Mouse (Mus musculus): Measurements from ENCODE around the gene Mfrp. TPM values are rescaled to one million over a fixed set of nuclear protein-coding genes. Genes with fewer than 3 reads are reported as not detected.
A peak's percentile ranks its signal among the peaks of the same experiment; 100 is the strongest.

Gene Mfrp
- polyA plus RNA-seq, 1 experiment from 2014 or later = not detected

GRCm38 (mm10) chr9:44144718-44145060 is 43.2 kb downstream of the Mfrp start:
- Histone ChIP-seq H3K4me1 (replicated peaks) (peaks cover 36% of the 10 kb centered on the region), H3K4me2 (no peak overlapping the region), H3K27me3 (replicated peaks) (no peaks in the 10 kb centered on the region), H3K36me3 (peaks cover 70% of the 10 kb centered on the region), H3K27ac (ENCODE audit: poor library complexity, severe bottlenecking) (0 out of 2 replicates have a peak overlapping the region, but pooled peaks have one; percentile 57), H3K9me3 (replicated peaks) (no peaks in the 10 kb centered on the region), H3K9ac (no peak overlapping the region), H3K4me3 (no peak overlapping the region)
- no peak for ATAC-seq (ENCODE audit: insufficient number of reproducible peaks, low FRiP score)

GRCm38 (mm10) chr9:44147290-44147689 is 45.8 kb downstream of the Mfrp start:
- peaks cover 69% of the 10 kb centered on the region for H3K36me3 ChIP-seq

More at GRCm38 (mm10) chr9:44147290-44147689, 45.8 kb downstream of the Mfrp start:
- Histone ChIP-seq H3K27ac (ENCODE audit: poor library complexity, severe bottlenecking) (no peak overlapping the region), H3K9ac (no peak overlapping the region), H3K27me3 (replicated peaks) (no peaks in the 10 kb centered on the region), H3K4me3 (no peak overlapping the region), H3K9me3 (replicated peaks) (no peaks in the 10 kb centered on the region), H3K4me1 (replicated peaks) (peaks cover 23% of the 10 kb centered on the region), H3K4me2 (no peak overlapping the region)
- 49% methylated on average over 3 of the region's 3 CpGs for WGBS
- ATAC-seq (ENCODE audit: insufficient number of reproducible peaks, low FRiP score) = no peak

Other genes with a start within 250 kb of the Mfrp start
- 1.1 and 1.5 TPM in 2 replicates for gene Thy1, start 58.3 kb upstream of the Mfrp start, polyA plus RNA-seq (2016; fragmentation: Nextera tagmentation; extraction: Ambion mirVana)
- gene Usp2, start 34.7 kb upstream of the Mfrp start, polyA plus RNA-seq (2016; fragmentation: Nextera tagmentation; extraction: Ambion mirVana) = 51.7 and 62.5 TPM in 2 replicates
- 0.67 and 1.1 TPM in 2 replicates for gene C1qtnf5, start 5.5 kb downstream of the Mfrp start, polyA plus RNA-seq (2016; fragmentation: Nextera tagmentation; extraction: Ambion mirVana)
- 0.20 TPM in 1 of 2 replicates, not detected in the other for gene Gm49380, start 11.8 kb downstream of the Mfrp start, polyA plus RNA-seq (2016; fragmentation: Nextera tagmentation; extraction: Ambion mirVana)
- gene Rnf26, start 11.8 kb downstream of the Mfrp start, polyA plus RNA-seq (2016; fragmentation: Nextera tagmentation; extraction: Ambion mirVana) = 48.4 and 51.3 TPM in 2 replicates
- gene Mcam, start 32.7 kb downstream of the Mfrp start, polyA plus RNA-seq (2016; fragmentation: Nextera tagmentation; extraction: Ambion mirVana) = 129 and 130 TPM in 2 replicates
- 18.3 and 20.0 TPM in 2 replicates for gene Cbl, start 132.3 kb downstream of the Mfrp start, polyA plus RNA-seq (2016; fragmentation: Nextera tagmentation; extraction: Ambion mirVana)
- not detected in 2 replicates for gene Ccdc153, start 138.9 kb downstream of the Mfrp start, polyA plus RNA-seq (2016; fragmentation: Nextera tagmentation; extraction: Ambion mirVana)
- gene Pdzd3, start 149.7 kb downstream of the Mfrp start, polyA plus RNA-seq (2016; fragmentation: Nextera tagmentation; extraction: Ambion mirVana) = not detected in 2 replicates
- gene Nlrx1, start 166.9 kb downstream of the Mfrp start, polyA plus RNA-seq (2016; fragmentation: Nextera tagmentation; extraction: Ambion mirVana) = 6.9 and 7.7 TPM in 2 replicates
- 4.3 and 4.6 TPM in 2 replicates for gene Abcg4, start 186.9 kb downstream of the Mfrp start, polyA plus RNA-seq (2016; fragmentation: Nextera tagmentation; extraction: Ambion mirVana)
- 16.5 and 18.3 TPM in 2 replicates for gene Hinfp, start 203.9 kb downstream of the Mfrp start, polyA plus RNA-seq (2016; fragmentation: Nextera tagmentation; extraction: Ambion mirVana)
- gene C2cd2l, start 218.6 kb downstream of the Mfrp start, polyA plus RNA-seq (2016; fragmentation: Nextera tagmentation; extraction: Ambion mirVana) = 8.6 and 10.3 TPM in 2 replicates
- gene Dpagt1, start 224.3 kb downstream of the Mfrp start, polyA plus RNA-seq (2016; fragmentation: Nextera tagmentation; extraction: Ambion mirVana) = 29.7 and 31.4 TPM in 2 replicates
- gene H2afx, start 233.0 kb downstream of the Mfrp start, polyA plus RNA-seq (2016; fragmentation: Nextera tagmentation; extraction: Ambion mirVana) = 221 and 231 TPM in 2 replicates
- 158 and 176 TPM in 2 replicates for gene Hmbs, start 242.5 kb downstream of the Mfrp start, polyA plus RNA-seq (2016; fragmentation: Nextera tagmentation; extraction: Ambion mirVana)

All from heart, embryonic 12.5 days (tissue).